ENCODE assay signal across 19 mouse cellular contexts in genomic region chr8:72507505-72507904, GRCm38 (mm10).
"Had no signal": no experiment of that assay in that cellular context is flagged by ENCODE, and none has a peak within 500 bp of the region (broad histone marks: within the 10 kb centered on the region; RNA-seq: fewer than 3 reads in every experiment).

No protein-coding gene starts in this region.

- H3K9me3 ChIP-seq: lung, embryonic 15.5 days; megakaryocyte, embryonic 14.5 days; midbrain, embryonic 13.5 days; midbrain, embryonic 15.5 days; neural tube, embryonic 13.5 days had no signal

- H3K9ac ChIP-seq: lung, embryonic 15.5 days; midbrain, embryonic 13.5 days; midbrain, embryonic 15.5 days; neural tube, embryonic 13.5 days had no signal

- H3K4me1 ChIP-seq: lung, embryonic 15.5 days; midbrain, embryonic 15.5 days had no signal

- H3K4me3 ChIP-seq: lung, embryonic 15.5 days; megakaryocyte, embryonic 14.5 days; midbrain, embryonic 13.5 days; midbrain, embryonic 15.5 days; neural tube, embryonic 13.5 days had no signal

- DNase-seq: lung, adult 2 months; lung, postnatal 14 days; lung, postnatal 36 days; retina, postnatal 1 day; right cerebral cortex, adult 18-20 months; right cerebral cortex, postnatal 25 days; right cerebral cortex, postnatal 4 days; spleen, adult 18-20 months; thymus, adult 18-20 months; thymus, postnatal 14 days; thymus, postnatal 36 days had no signal

- ATAC-seq: lung, postnatal 0 days; midbrain, embryonic 13.5 days; midbrain, embryonic 15.5 days had no signal

- H3K27me3 ChIP-seq: lung, embryonic 15.5 days; megakaryocyte, embryonic 14.5 days; midbrain, embryonic 13.5 days; midbrain, embryonic 15.5 days; neural tube, embryonic 13.5 days had no signal

- H3K4me2 ChIP-seq: lung, embryonic 15.5 days; midbrain, embryonic 11.5 days; midbrain, embryonic 13.5 days; midbrain, embryonic 15.5 days; neural tube, embryonic 13.5 days had no signal

- H3K36me3 ChIP-seq: lung, embryonic 15.5 days; midbrain, embryonic 15.5 days; neural tube, embryonic 13.5 days had no signal

- H3K27ac ChIP-seq: lung, embryonic 15.5 days; macrophage; midbrain, embryonic 13.5 days; midbrain, embryonic 15.5 days; neural tube, embryonic 13.5 days had no signal
